Mouse (Mus musculus) kidney, adult 2 months (tissue): ENCODE measurements around the gene Galm.

Experiments used
- CTCF ChIP-seq: fragments of 200-500 bp; conservative IDR thresholded peaks from 2 replicates; pipeline ENCODE4 v1.5.1; 2011; ENCODE audit warnings: low read depth, mild to moderate bottlenecking, control low read depth, low read length, moderate library complexity, mixed read lengths; ENCODE audit not compliant: insufficient read depth, insufficient read length
- POLR2A ChIP-seq: fragments of 200-500 bp; IDR thresholded peaks from one replicate; pipeline ENCODE4 v1.6.1; 2011; ENCODE audit warnings: low read depth, low read length, control low read depth

DNA sequence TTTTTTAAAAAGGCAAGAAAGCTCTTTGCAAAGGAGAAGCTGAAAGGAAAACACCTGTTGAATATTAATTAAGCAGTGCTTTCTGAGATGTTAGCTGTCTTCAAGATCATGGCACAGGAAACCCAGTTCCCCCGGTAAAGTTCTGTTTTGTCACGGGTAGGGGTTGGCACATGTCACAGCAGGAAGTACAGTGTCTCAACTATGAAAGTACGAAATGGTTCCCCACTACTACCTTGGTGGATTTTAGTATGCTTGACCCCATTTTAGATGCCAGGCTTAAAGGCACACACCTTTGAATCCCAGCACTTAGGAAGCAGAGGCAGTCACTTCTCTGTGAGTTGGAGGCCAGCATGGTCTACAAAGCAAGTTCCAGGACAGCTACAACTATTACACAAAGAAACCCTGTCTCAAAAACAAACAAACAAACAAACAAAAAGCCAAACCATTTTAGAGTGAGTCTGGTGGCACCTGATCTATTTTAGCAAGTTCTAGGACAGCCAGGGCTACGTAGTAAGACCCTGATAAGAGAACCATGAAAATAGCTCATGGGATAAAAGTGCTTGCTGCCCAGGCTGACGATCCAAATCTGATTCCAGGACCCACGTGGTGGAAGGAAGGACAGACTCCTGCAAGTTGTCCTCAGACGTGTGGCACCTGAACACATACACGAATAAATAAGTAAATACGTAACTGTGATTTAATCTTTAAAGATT is 3.6 kb downstream of the Galm start:
- TF ChIP-seq POLR2A (no peak), CTCF (no peak)
